Mouse (Mus musculus) left cerebral cortex, adult 2 months (tissue): ENCODE measurements around the gene Tlnrd1. TPM values are rescaled to one million over a fixed set of nuclear protein-coding genes. Genes with fewer than 3 reads are reported as not detected.

Experiments used
- DNase-seq, 2 experiments: peaks; one replicate each; pipeline ENCODE4 v3.0.0; 2021 to 2022; ENCODE audit warnings: low spot score in 2 of 2, mixed read lengths in 1 of 2; ENCODE audit errors: extremely low spot score in 1 of 2
- H3K27ac ChIP-seq: fragments of 200-600 bp; 2 replicates; pipeline ENCODE4 v1.8.1; 2022
- H3K4me3 ChIP-seq: fragments of 200-600 bp; 2 replicates; pipeline ENCODE4 v1.8.1; 2022
- CTCF ChIP-seq: fragments of 200-600 bp; IDR thresholded peaks from 2 replicates; pipeline ENCODE4 v1.8.1; 2022; ENCODE audit warnings: antibody characterized with exemption, mild to moderate bottlenecking, moderate library complexity
- intact Hi-C: fragments of 180-260 bp; cut with DNase I; formaldehyde crosslinking; loops from one replicate; pipeline ENCODE4 v1.15.1; 2025
- total RNA-seq, 2 experiments: library from RNA; stranded (reverse); gene quantifications; 2 replicates each; pipeline ENCODE4 v1.2.3; 2021

The Tlnrd1 gene
- total RNA-seq, 2 experiments from 2014 or later = 22.8 to 26.9 TPM

DNA sequence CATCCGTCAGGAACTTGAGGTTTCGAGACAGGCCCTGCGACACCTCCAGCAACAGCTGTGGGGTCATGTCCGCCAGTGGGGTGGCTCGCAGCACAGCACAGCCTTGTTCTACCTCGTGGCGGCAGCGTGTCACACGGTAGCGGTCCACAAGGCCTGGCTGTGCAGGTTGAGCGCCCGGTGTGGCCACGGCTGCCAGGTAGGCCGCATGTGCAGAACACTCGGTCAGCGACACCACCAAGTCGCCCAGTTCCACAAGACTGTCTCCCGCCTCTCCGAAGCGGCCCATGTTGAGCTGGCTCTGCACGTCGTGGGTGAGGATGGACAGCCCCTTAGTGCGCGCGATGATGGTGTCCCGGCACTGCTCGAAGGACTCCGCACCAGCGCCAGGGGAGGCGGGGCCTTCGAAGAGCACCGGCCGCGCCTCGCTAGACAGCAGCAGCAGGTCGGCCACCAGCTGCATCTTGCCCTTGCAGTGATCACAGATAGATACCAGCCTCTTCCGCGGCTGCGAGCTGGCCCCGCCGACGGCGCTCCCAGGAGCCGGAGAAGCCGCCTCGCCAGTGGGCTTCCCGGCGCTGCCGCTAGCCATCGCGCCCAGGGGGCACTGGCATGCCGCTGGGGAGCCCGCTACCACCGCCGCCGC is 1.4 kb downstream of the Tlnrd1 start:
- intact Hi-C loops = no loop called here
- TF ChIP-seq CTCF = no peak
- Histone ChIP-seq H3K4me3 (peak overlapping the region; percentile 78), H3K27ac (peak overlapping the region; percentile 97)
- DNase-seq = peak; percentile 42 to 54

GRCm38 (mm10) chr7:83882150-83882632 is 1.9 kb downstream of the Tlnrd1 start:
- TF ChIP-seq CTCF = no peak
- intact Hi-C loops = no loop called here
- DNase-seq = peak in 1 of 2 experiments; percentile 25
- Histone ChIP-seq H3K27ac (0 out of 2 replicates have a peak overlapping the region, but pooled peaks have one; percentile 97), H3K4me3 (peak overlapping the region; percentile 78)

GRCm38 (mm10) chr7:83878676-83879448 is 5.2 kb downstream of the Tlnrd1 start:
- Histone ChIP-seq H3K27ac (peak overlapping the region; percentile 73), H3K4me3 (peak overlapping the region; percentile 18; the same call in 1 of the 2 replicates)
- no peak for DNase-seq
- TF ChIP-seq CTCF = no peak
- intact Hi-C loops = loop anchor here (2.0 kb wide), 1 partner anchor 76 kb away; no protein-coding TSS in a partner anchor

DNA sequence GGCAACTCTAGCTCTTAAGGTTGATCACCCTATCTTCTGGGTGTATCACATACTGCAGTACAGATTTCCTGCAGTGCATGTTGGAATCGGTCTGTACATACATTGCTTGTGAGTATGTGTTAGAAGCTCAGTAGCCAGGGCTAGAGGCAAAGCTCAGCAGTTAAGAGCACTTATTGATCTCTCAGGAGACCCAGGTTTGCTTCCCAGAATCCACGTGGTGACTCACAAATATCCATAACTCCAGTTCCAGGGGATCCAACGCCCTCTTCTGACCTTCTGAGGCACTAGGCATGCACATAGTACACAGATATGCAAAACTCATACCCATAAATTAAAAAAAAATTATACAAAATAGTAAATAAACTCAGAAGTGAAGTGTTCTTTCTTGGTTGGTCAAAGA is 7.0 kb downstream of the Tlnrd1 start:
- Histone ChIP-seq H3K4me3 (no peak overlapping the region), H3K27ac (no peak overlapping the region)
- TF ChIP-seq CTCF = no peak
- DNase-seq = no peak
- intact Hi-C loops = no loop called here

GRCm38 (mm10) chr7:83869839-83870543 is 14.1 kb downstream of the Tlnrd1 start:
- no peak for DNase-seq
- intact Hi-C loops = no loop called here
- TF ChIP-seq CTCF = no peak
- Histone ChIP-seq H3K27ac (no peak overlapping the region), H3K4me3 (no peak overlapping the region)

- no peak for TF ChIP-seq CTCF
- intact Hi-C loops = no loop called here
- DNase-seq = no peak
- Histone ChIP-seq H3K4me3 (no peak overlapping the region), H3K27ac (0 out of 2 replicates have a peak overlapping the region, but pooled peaks have one; percentile 17)
Observed at GRCm38 (mm10) chr7:83868200-83868599, 15.9 kb downstream of the Tlnrd1 start.

GRCm38 (mm10) chr7:83863554-83863953 is 20.6 kb downstream of the Tlnrd1 start:
- TF ChIP-seq CTCF = no peak
- DNase-seq = no peak
- no peak overlapping the region for H3K27ac ChIP-seq
- H3K4me3 ChIP-seq = no peak overlapping the region
- intact Hi-C loops = no loop called here

- TF ChIP-seq CTCF = no peak
- Histone ChIP-seq H3K27ac (no peak overlapping the region), H3K4me3 (no peak overlapping the region)
- no peak for DNase-seq
- intact Hi-C loops = no loop called here
Observed at GRCm38 (mm10) chr7:83859378-83860083, 24.6 kb downstream of the Tlnrd1 start.

DNA sequence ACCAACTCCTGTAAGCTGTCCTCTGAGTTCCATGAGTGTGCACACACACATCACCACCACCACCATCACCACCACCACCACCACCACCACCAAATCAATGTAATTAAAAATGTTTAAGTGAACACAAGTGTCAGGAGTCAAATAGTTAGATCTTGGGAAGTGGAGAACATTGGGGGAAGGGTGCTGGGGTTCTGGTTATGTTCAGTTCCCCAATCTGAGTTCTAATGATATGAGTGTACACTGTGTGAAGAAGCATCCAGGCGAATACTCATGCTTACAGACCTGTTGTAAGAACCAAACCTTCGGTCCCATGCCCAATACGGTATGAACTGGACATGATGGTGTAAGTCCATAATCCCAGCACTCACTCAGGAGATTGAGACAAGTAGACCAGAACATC is 26.2 kb downstream of the Tlnrd1 start:
- H3K27ac ChIP-seq = no peak overlapping the region
- no peak for DNase-seq
- H3K4me3 ChIP-seq = no peak overlapping the region
- TF ChIP-seq CTCF = no peak
- intact Hi-C loops = no loop called here

DNA sequence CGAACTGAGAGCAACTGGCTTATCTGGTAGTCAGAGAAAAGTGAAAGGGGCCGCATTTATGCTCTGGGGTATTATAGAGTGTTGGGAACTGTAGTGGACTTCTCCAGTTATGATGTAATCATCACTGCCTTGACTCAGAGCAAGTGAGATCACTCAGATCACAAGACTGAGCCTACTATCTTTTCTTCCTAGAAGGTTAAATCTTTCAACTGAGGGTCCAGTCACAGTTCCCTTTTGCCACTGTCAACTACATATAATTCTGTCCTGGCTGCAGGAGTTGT is 27.0 kb downstream of the Tlnrd1 start:
- DNase-seq = no peak
- Histone ChIP-seq H3K4me3 (no peak overlapping the region), H3K27ac (no peak overlapping the region)
- no peak for TF ChIP-seq CTCF
- intact Hi-C loops = no loop called here

DNA sequence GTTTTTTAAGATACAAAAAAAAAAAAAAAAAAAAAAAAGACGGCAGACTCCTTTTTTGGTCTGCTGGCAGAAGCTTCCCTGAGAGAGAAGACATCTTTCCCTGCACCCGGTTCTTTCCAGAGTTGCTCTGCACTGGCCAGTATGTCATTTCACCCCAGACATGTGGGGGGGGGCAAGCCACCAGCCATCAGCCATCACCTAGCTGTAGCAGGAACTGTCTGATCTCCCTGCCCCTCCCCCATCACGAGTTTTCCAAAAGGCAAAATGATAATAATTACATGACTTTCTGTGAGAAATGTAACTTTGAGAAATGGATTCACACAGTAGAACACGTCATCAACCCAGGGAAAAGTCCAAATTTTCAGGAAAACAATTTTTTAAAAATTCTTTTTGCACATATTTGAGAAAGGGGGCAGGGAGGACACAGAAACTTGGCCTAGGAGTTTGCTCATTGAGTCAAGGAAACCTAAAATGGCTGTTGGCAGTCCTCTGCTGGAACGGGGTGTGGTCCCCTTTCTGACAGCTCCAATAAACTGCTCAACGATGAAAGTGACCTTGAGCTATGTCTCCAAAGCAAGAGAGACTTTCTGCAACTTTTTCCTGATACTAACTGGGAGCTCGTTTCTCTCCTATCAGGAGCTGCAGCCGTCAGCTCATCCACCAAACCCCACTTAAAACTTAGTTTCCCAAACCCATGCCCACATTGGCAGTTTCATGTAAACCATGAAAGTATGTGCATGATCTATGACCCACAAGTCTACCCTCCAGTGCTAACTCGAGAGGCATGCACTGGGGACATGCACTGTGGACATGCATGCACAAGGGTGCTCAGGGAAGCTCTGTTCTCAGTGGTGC is 27.5 kb downstream of the Tlnrd1 start:
- Histone ChIP-seq H3K27ac (no peak overlapping the region), H3K4me3 (no peak overlapping the region)
- no peak for TF ChIP-seq CTCF
- no peak for DNase-seq
- intact Hi-C loops = no loop called here
